In genomic region chr2:70143543-70144188, GRCm38 (mm10) we compare ENCODE assay signal across 22 mouse cellular contexts.
DNase-seq lines count a peak whose midpoint lies in the region; ATAC-seq and TF ChIP-seq lines count a peak whose summit lies in the region.
"Had no signal": no experiment of that assay in that cellular context is flagged by ENCODE, and none has a peak within 500 bp of the region (broad histone marks: within the 10 kb centered on the region; RNA-seq: fewer than 3 reads in every experiment).

No protein-coding gene starts in this region.

- ATAC-seq in hindbrain, embryonic 15.5 days (ENCODE audit: low FRiP score, low read depth): 0 out of 2 replicates have a peak, but pooled peaks have one; percentile 19
- no peak for ATAC-seq in hindbrain, embryonic 11.5 days (ENCODE audit: low FRiP score)
- ATAC-seq in midbrain, embryonic 12.5 days (ENCODE audit: low FRiP score, low read depth): peak; percentile 30; the same call in 1 of the 2 replicates
- ATAC-seq in midbrain, embryonic 11.5 days (ENCODE audit: low FRiP score): no peak
- 0 out of 2 replicates have a peak, but pooled peaks have one; percentile 52 for ATAC-seq in embryonic facial prominence, embryonic 13.5 days (ENCODE audit: insufficient number of reproducible peaks, insufficient read depth, low FRiP score, low TSS enrichment, low read depth)
- ATAC-seq in midbrain, postnatal 0 days (ENCODE audit: low FRiP score): peak; percentile 47; the same call in 1 of the 2 replicates
- ATAC-seq: inflammation-experienced regulatory T-cells, adult 6 months had no signal

- TF ChIP-seq CTCF in midbrain, postnatal 0 days (IDR thresholded peaks at IDR 0.05): no peak

- H3K4me3 ChIP-seq in hindbrain, embryonic 15.5 days: no peak overlapping the region
- H3K4me3 ChIP-seq in hindbrain, embryonic 11.5 days (ENCODE audit: low read depth, low read length): no peak overlapping the region
- H3K4me3 ChIP-seq in midbrain, embryonic 12.5 days: no peak overlapping the region
- H3K4me3 ChIP-seq in midbrain, embryonic 11.5 days (ENCODE audit: low read depth, low read length): no peak overlapping the region
- H3K4me3 ChIP-seq in embryonic facial prominence, embryonic 13.5 days: no peak overlapping the region
- H3K4me3 ChIP-seq in midbrain, postnatal 0 days (ENCODE audit: low read depth, low read length): no peak overlapping the region
- H3K4me3 ChIP-seq: embryonic facial prominence, embryonic 15.5 days; heart, adult 2 months; limb, embryonic 13.5 days; liver, embryonic 15.5 days; lung, embryonic 15.5 days had no signal

- H3K9ac ChIP-seq in hindbrain, embryonic 15.5 days: no peak overlapping the region
- H3K9ac ChIP-seq in hindbrain, embryonic 11.5 days (ENCODE audit: low read depth, low read length): no peak overlapping the region
- H3K9ac ChIP-seq in midbrain, embryonic 12.5 days (replicated peaks): no peak overlapping the region
- no peak overlapping the region for H3K9ac ChIP-seq in midbrain, embryonic 11.5 days (ENCODE audit: low read length)
- no peak overlapping the region for H3K9ac ChIP-seq in embryonic facial prominence, embryonic 13.5 days
- no peak overlapping the region for H3K9ac ChIP-seq in midbrain, postnatal 0 days (replicated peaks; ENCODE audit: low read length, poor library complexity, severe bottlenecking)
- H3K9ac ChIP-seq: embryonic facial prominence, embryonic 15.5 days; limb, embryonic 13.5 days; liver, embryonic 15.5 days; lung, embryonic 15.5 days had no signal

- H3K9me3 ChIP-seq in hindbrain, embryonic 15.5 days: no peaks in the 10 kb centered on the region
- no peaks in the 10 kb centered on the region for H3K9me3 ChIP-seq in hindbrain, embryonic 11.5 days (ENCODE audit: control insufficient read depth, low read length)
- no peaks in the 10 kb centered on the region for H3K9me3 ChIP-seq in midbrain, embryonic 12.5 days
- H3K9me3 ChIP-seq in midbrain, embryonic 11.5 days (ENCODE audit: control insufficient read depth, low read length): no peaks in the 10 kb centered on the region
- H3K9me3 ChIP-seq in embryonic facial prominence, embryonic 13.5 days: no peaks in the 10 kb centered on the region
- H3K9me3 ChIP-seq in midbrain, postnatal 0 days (ENCODE audit: low read length): no peaks in the 10 kb centered on the region
- H3K9me3 ChIP-seq: embryonic facial prominence, embryonic 15.5 days; limb, embryonic 13.5 days; liver, embryonic 15.5 days; lung, embryonic 15.5 days had no signal

- no peaks in the 10 kb centered on the region for H3K36me3 ChIP-seq in hindbrain, embryonic 15.5 days
- no peaks in the 10 kb centered on the region for H3K36me3 ChIP-seq in hindbrain, embryonic 11.5 days (ENCODE audit: control insufficient read depth, insufficient read depth, low read length)
- no peaks in the 10 kb centered on the region for H3K36me3 ChIP-seq in midbrain, embryonic 12.5 days
- no peaks in the 10 kb centered on the region for H3K36me3 ChIP-seq in midbrain, embryonic 11.5 days (ENCODE audit: control insufficient read depth, insufficient read depth, low read length)
- H3K36me3 ChIP-seq in embryonic facial prominence, embryonic 13.5 days: no peaks in the 10 kb centered on the region
- H3K36me3 ChIP-seq in midbrain, postnatal 0 days (ENCODE audit: insufficient read depth, low read length): no peaks in the 10 kb centered on the region
- H3K36me3 ChIP-seq: embryonic facial prominence, embryonic 15.5 days; limb, embryonic 13.5 days; liver, embryonic 15.5 days; lung, embryonic 15.5 days had no signal

- no peaks in the 10 kb centered on the region for H3K4me1 ChIP-seq in hindbrain, embryonic 15.5 days (replicated peaks)
- H3K4me1 ChIP-seq in hindbrain, embryonic 11.5 days (replicated peaks; ENCODE audit: control insufficient read depth, insufficient read depth, low read length): no peaks in the 10 kb centered on the region
- no peaks in the 10 kb centered on the region; the same call in 1 of the 2 replicates for H3K4me1 ChIP-seq in midbrain, embryonic 12.5 days
- H3K4me1 ChIP-seq in midbrain, embryonic 11.5 days (ENCODE audit: control insufficient read depth, insufficient read depth, low read length): no peaks in the 10 kb centered on the region
- no peaks in the 10 kb centered on the region for H3K4me1 ChIP-seq in embryonic facial prominence, embryonic 13.5 days
- H3K4me1 ChIP-seq in midbrain, postnatal 0 days (ENCODE audit: insufficient read depth, low read length): no peaks in the 10 kb centered on the region
- H3K4me1 ChIP-seq: embryonic facial prominence, embryonic 15.5 days; limb, embryonic 13.5 days; liver, embryonic 15.5 days; lung, embryonic 15.5 days had no signal

- H3K27me3 ChIP-seq in hindbrain, embryonic 15.5 days: no peaks in the 10 kb centered on the region
- H3K27me3 ChIP-seq in hindbrain, embryonic 11.5 days (ENCODE audit: control insufficient read depth, insufficient read depth, low read length): no peaks in the 10 kb centered on the region
- no peaks in the 10 kb centered on the region for H3K27me3 ChIP-seq in midbrain, embryonic 12.5 days
- no peaks in the 10 kb centered on the region for H3K27me3 ChIP-seq in midbrain, embryonic 11.5 days (ENCODE audit: control insufficient read depth, insufficient read depth, low read length)
- no peaks in the 10 kb centered on the region for H3K27me3 ChIP-seq in embryonic facial prominence, embryonic 13.5 days
- H3K27me3 ChIP-seq in midbrain, postnatal 0 days (ENCODE audit: insufficient read depth, low read length): no peaks in the 10 kb centered on the region
- H3K27me3 ChIP-seq: embryonic facial prominence, embryonic 15.5 days; limb, embryonic 13.5 days; liver, embryonic 15.5 days; lung, embryonic 15.5 days had no signal

- DNase-seq in hindbrain, embryonic 11.5 days (ENCODE audit: low spot score): no peak
- DNase-seq in midbrain, embryonic 11.5 days (ENCODE audit: low spot score, missing footprints): no peak
- DNase-seq in midbrain, postnatal 0 days (ENCODE audit: low spot score): no peak
- no peak for DNase-seq in adrenal gland, postnatal 25 days
- DNase-seq: adrenal gland, adult 2 months; cerebellum, adult 18-20 months; cerebellum, postnatal 14 days; gastrocnemius, postnatal 25 days; heart, adult 2 months; kidney, adult 18-20 months; kidney, postnatal 4 days; lung, postnatal 36 days; right cerebral cortex, postnatal 14 days; thymus, postnatal 25 days had no signal

- WGBS in hindbrain, embryonic 15.5 days: 95% methylated on average over 4 of the region's 4 CpGs
- 93% methylated on average over 4 of the region's 4 CpGs for WGBS in hindbrain, embryonic 11.5 days
- WGBS in midbrain, embryonic 12.5 days: 89% methylated on average over 4 of the region's 4 CpGs
- WGBS in midbrain, embryonic 11.5 days: 96% methylated on average over 4 of the region's 4 CpGs
- 89% methylated on average over 4 of the region's 4 CpGs for WGBS in embryonic facial prominence, embryonic 13.5 days
- WGBS in midbrain, postnatal 0 days: 94% methylated on average over 4 of the region's 4 CpGs

- H3K4me2 ChIP-seq in hindbrain, embryonic 15.5 days: no peak overlapping the region
- H3K4me2 ChIP-seq in hindbrain, embryonic 11.5 days (replicated peaks; ENCODE audit: low read depth, low read length): no peak overlapping the region
- no peak overlapping the region for H3K4me2 ChIP-seq in midbrain, embryonic 12.5 days (replicated peaks)
- no peak overlapping the region for H3K4me2 ChIP-seq in midbrain, embryonic 11.5 days
- no peak overlapping the region for H3K4me2 ChIP-seq in embryonic facial prominence, embryonic 13.5 days
- H3K4me2 ChIP-seq in midbrain, postnatal 0 days (ENCODE audit: low read depth, low read length, poor library complexity, severe bottlenecking): no peak overlapping the region
- H3K4me2 ChIP-seq: embryonic facial prominence, embryonic 15.5 days; limb, embryonic 13.5 days; liver, embryonic 15.5 days; lung, embryonic 15.5 days had no signal

- no peak overlapping the region for H3K27ac ChIP-seq in hindbrain, embryonic 15.5 days (replicated peaks)
- H3K27ac ChIP-seq in hindbrain, embryonic 11.5 days (ENCODE audit: low read depth, low read length): no peak overlapping the region
- H3K27ac ChIP-seq in midbrain, embryonic 12.5 days (replicated peaks): no peak overlapping the region
- H3K27ac ChIP-seq in midbrain, embryonic 11.5 days (ENCODE audit: low read depth, low read length): no peak overlapping the region
- no peak overlapping the region for H3K27ac ChIP-seq in embryonic facial prominence, embryonic 13.5 days
- no peak overlapping the region for H3K27ac ChIP-seq in midbrain, postnatal 0 days (ENCODE audit: low read depth, low read length)
- H3K27ac ChIP-seq: embryonic facial prominence, embryonic 15.5 days; heart, adult 2 months; limb, embryonic 13.5 days; liver, embryonic 15.5 days; lung, embryonic 15.5 days had no signal

Comparison
In these comparisons a context has a peak if more than half of its experiments do, and no peak if none do; other contexts are left out.
1. ATAC-seq: peak in hindbrain, embryonic 15.5 days (single experiment), midbrain, embryonic 12.5 days (single experiment), embryonic facial prominence, embryonic 13.5 days (single experiment) and midbrain, postnatal 0 days (single experiment); none in hindbrain, embryonic 11.5 days (single experiment) and midbrain, embryonic 11.5 days (single experiment).